Mouse (Mus musculus) inflammation-experienced regulatory T-cells, adult 6 months (primary cell): ENCODE measurements around the gene Plekhj1. TPM values are rescaled to one million over a fixed set of nuclear protein-coding genes. Genes with fewer than 3 reads are reported as not detected.

Experiments
- ATAC-seq: one replicate; pipeline ENCODE4 v1.8.0; 2017
- polyA plus RNA-seq, 3 experiments: library from polyadenylated mRNA; unstranded; fragments of 100-300 nt; shearing (Covaris generic); gene quantifications; one replicate each; pipeline ENCODE4 v1.2.1; 2017

Gene Plekhj1
- polyA plus RNA-seq, 3 experiments from 2014 or later: 127 to 149 (median 146) TPM

GRCm38 (mm10) chr10:80774981-80775380 is 23.4 kb downstream of the Plekhj1 start:
- ATAC-seq: no peak

GRCm38 (mm10) chr10:80774549-80774948 is 23.9 kb downstream of the Plekhj1 start:
- peak; percentile 72 for ATAC-seq

- no peak for ATAC-seq
These were observed 24.6 kb downstream of the Plekhj1 start for GRCm38 (mm10) chr10:80773816-80774215.

- no peak for ATAC-seq
These were observed 30.1 kb downstream of the Plekhj1 start for GRCm38 (mm10) chr10:80768365-80768764.

- no peak for ATAC-seq
These were observed 32.1 kb downstream of the Plekhj1 start for GRCm38 (mm10) chr10:80766161-80766815.

GRCm38 (mm10) chr10:80765746-80766145 is 32.7 kb downstream of the Plekhj1 start:
- no peak for ATAC-seq

- peak; percentile 35 for ATAC-seq
These were observed 34.9 kb downstream of the Plekhj1 start for GRCm38 (mm10) chr10:80763502-80763901.

GRCm38 (mm10) chr10:80761821-80762220 is 36.6 kb downstream of the Plekhj1 start:
- ATAC-seq: no peak

GRCm38 (mm10) chr10:80760596-80761524 is 37.6 kb downstream of the Plekhj1 start:
- no peak for ATAC-seq

GRCm38 (mm10) chr10:80758651-80759050 is 39.8 kb downstream of the Plekhj1 start:
- no peak for ATAC-seq

GRCm38 (mm10) chr10:80757717-80758116 is 40.7 kb downstream of the Plekhj1 start:
- ATAC-seq: no peak

GRCm38 (mm10) chr10:80756967-80757366 is 41.5 kb downstream of the Plekhj1 start:
- ATAC-seq: no peak

GRCm38 (mm10) chr10:80756509-80756908 is 41.9 kb downstream of the Plekhj1 start:
- ATAC-seq: no peak

- ATAC-seq: no peak
These were observed 42.3 kb downstream of the Plekhj1 start for GRCm38 (mm10) chr10:80756099-80756498.

GRCm38 (mm10) chr10:80755291-80756015 is 43.0 kb downstream of the Plekhj1 start:
- no peak for ATAC-seq

- peak; percentile 82 for ATAC-seq
These were observed 43.7 kb downstream of the Plekhj1 start, which contains the start of gene Dot1l for GRCm38 (mm10) chr10:80754594-80755290. TSS of gene Dot1l (plus strand) at chr10:80755206.

GRCm38 (mm10) chr10:80752079-80752625 is 46.3 kb downstream of the Plekhj1 start:
- ATAC-seq: no peak

GRCm38 (mm10) chr10:80751188-80751832 is 47.1 kb downstream of the Plekhj1 start:
- ATAC-seq: peak; percentile 63

GRCm38 (mm10) chr10:80748609-80749008 is 49.8 kb downstream of the Plekhj1 start:
- ATAC-seq: no peak

- peak; percentile 22 for ATAC-seq
These were observed 51.0 kb downstream of the Plekhj1 start for GRCm38 (mm10) chr10:80747410-80747809.
